Mouse (Mus musculus) c-Kit-positive CD71-negative TER-119-negative erythroid progenitor cells, embryonic 14.5 days (primary cell): ENCODE measurements around the gene Sec62.
"Not testable (repeated sequence)": the region's sequence is repeated elsewhere in the genome, so short reads cannot be mapped to it uniquely, and the experiment has no call there.

Source experiments
- DNase-seq: peaks from one replicate; pipeline ENCODE4 v3.0.0-alpha.2; 2013; ENCODE audit warnings: low read depth

Sec62 gene

GRCm38 (mm10) chr3:30831848-30832606 lies 39.4 kb downstream of the Sec62 start:
- no peak for DNase-seq

- no peak for DNase-seq
These were observed 40.6 kb downstream of the Sec62 start for GRCm38 (mm10) chr3:30833254-30833653.

- no peak for DNase-seq
These were observed 53.1 kb downstream of the Sec62 start for GRCm38 (mm10) chr3:30845755-30846154.

- no peak for DNase-seq
These were observed 54.7 kb downstream of the Sec62 start for GRCm38 (mm10) chr3:30847413-30847812.

GRCm38 (mm10) chr3:30851422-30851821 lies 58.7 kb downstream of the Sec62 start:
- no peak for DNase-seq

GRCm38 (mm10) chr3:30853596-30853995 lies 60.9 kb downstream of the Sec62 start:
- no peak for DNase-seq

- DNase-seq: peak; percentile 76
These were observed 63.2 kb downstream of the Sec62 start, which contains the start of gene Gpr160 for GRCm38 (mm10) chr3:30855604-30856458. TSS of gene Gpr160 (plus strand) at chr3:30855950.

GRCm38 (mm10) chr3:30859599-30859998 lies 66.9 kb downstream of the Sec62 start:
- not testable (repeated sequence) for DNase-seq

- no peak for DNase-seq
These were observed 68.0 kb downstream of the Sec62 start for GRCm38 (mm10) chr3:30860705-30861104.

GRCm38 (mm10) chr3:30863712-30864435 lies 71.2 kb downstream of the Sec62 start:
- no peak for DNase-seq

- peak; percentile 20 for DNase-seq
These were observed 72.0 kb downstream of the Sec62 start for GRCm38 (mm10) chr3:30864640-30865039.

GRCm38 (mm10) chr3:30868176-30868575 lies 75.5 kb downstream of the Sec62 start:
- DNase-seq: no peak

- DNase-seq: no peak
These were observed 76.0 kb downstream of the Sec62 start for GRCm38 (mm10) chr3:30868625-30869024.

GRCm38 (mm10) chr3:30869995-30870394 lies 77.3 kb downstream of the Sec62 start:
- no peak for DNase-seq
